ENCODE assay signal across 7 mouse cellular contexts in genomic region chr6:58770654-58771218, GRCm38 (mm10).
A peak's percentile ranks its signal among the peaks of the same experiment; 100 is the strongest.
DNase-seq lines count a peak whose midpoint lies in the region; TF ChIP-seq lines count a peak whose summit lies in the region.

No protein-coding gene starts in this region.

- no peaks in the 10 kb centered on the region for H3K36me3 ChIP-seq in megakaryocyte, embryonic 14.5 days (replicated peaks; ENCODE audit: low read length)

- no peak for TF ChIP-seq POLR2A in brain, embryonic 14.5 days (IDR thresholded peaks at IDR 0.05; ENCODE audit: borderline replicate concordance, extremely low read depth, insufficient read depth, insufficient read length, poor library complexity, severe bottlenecking)

- H3K4me1 ChIP-seq in megakaryocyte, embryonic 14.5 days: peaks cover 7% of the 10 kb centered on the region

- TF ChIP-seq CTCF in brain, embryonic 14.5 days (IDR thresholded peaks at IDR 0.05; ENCODE audit: borderline replicate concordance, extremely low read depth, insufficient read depth, insufficient read length): peak; percentile 77; the same call in 1 of the 2 replicates

- peak overlapping the region; percentile 70 for H3K4me3 ChIP-seq in megakaryocyte, embryonic 14.5 days (replicated peaks)

- no peaks in the 10 kb centered on the region for H3K27me3 ChIP-seq in megakaryocyte, embryonic 14.5 days (replicated peaks)

- intact Hi-C loops in heart, postnatal 14 days (cut with DNase I): loop anchor here (10.0 kb wide), 1 partner anchor 404 kb away; no protein-coding TSS in a partner anchor

- peak; percentile 53 for DNase-seq in Muller cell, postnatal 12 days (ENCODE audit: inconsistent ontology term)
- DNase-seq in brain, embryonic 14.5 days (ENCODE audit: low read depth): peak; percentile 86
- DNase-seq in fat pad, adult 2 months (ENCODE audit: extremely low read depth, low read depth, low spot score): peak; percentile 16
- peak; percentile 69 to 79 for DNase-seq in heart, postnatal 14 days
- peak; percentile 67 to 80 for DNase-seq in layer of hippocampus, postnatal 10 days (ENCODE audit: low spot score in 2 of 2)
- peak; percentile 16 to 20 for DNase-seq in right cerebral cortex, postnatal 36 days (ENCODE audit: low spot score in 2 of 2)

- no peaks in the 10 kb centered on the region for H3K9me3 ChIP-seq in megakaryocyte, embryonic 14.5 days

Comparison
In these comparisons a context has a peak if more than half of its experiments do, and no peak if none do; other contexts are left out.
1. Peak in every context shown above with its lines: DNase-seq and H3K4me3 ChIP-seq.
2. DNase-seq: peak in every context shown above with its lines; median percentile 86 in brain, embryonic 14.5 days; 74 in heart, postnatal 14 days; 74 in layer of hippocampus, postnatal 10 days; 53 in Muller cell, postnatal 12 days; 18 in right cerebral cortex, postnatal 36 days; 16 in fat pad, adult 2 months.